Mouse (Mus musculus) lung, adult 2 months (tissue): Measurements from ENCODE around the gene Aadac. TPM values are rescaled to one million over a fixed set of nuclear protein-coding genes. Genes with fewer than 3 reads are reported as not detected.

Source experiments
- DNase-seq: peaks from one replicate; pipeline ENCODE4 v3.0.0; 2022
- H3K4me1 ChIP-seq: fragments of 200-500 bp; 2 replicates; pipeline ENCODE4 v1.6.1; 2011; ENCODE audit warnings: low read length; ENCODE audit not compliant: control insufficient read depth, insufficient read depth
- H3K4me3 ChIP-seq: fragments of 200-500 bp; replicated peaks from 2 replicates; pipeline ENCODE3; 2011; ENCODE audit warnings: low read depth, mild to moderate bottlenecking, control low read depth, low read length; ENCODE audit errors: extremely low read depth
- CTCF ChIP-seq: fragments of 200-500 bp; IDR thresholded peaks from 2 replicates; pipeline ENCODE4 v1.5.1; 2011; ENCODE audit warnings: mild to moderate bottlenecking, low read length, control low read depth; ENCODE audit not compliant: insufficient read depth
- POLR2A ChIP-seq: fragments of 200-500 bp; IDR thresholded peaks from 2 replicates; pipeline ENCODE4 v1.6.1; 2011; ENCODE audit warnings: low read depth, mild to moderate bottlenecking, control low read depth, low read length, borderline replicate concordance; ENCODE audit errors: extremely low read depth
- WGBS: fragments of 180-500 bp; shearing (Covaris S2); methylation state at CpG from one replicate; pipeline ENCODE4 v1.1.7; 2018; 5-methylcytosine and 5-hydroxymethylcytosine counted together
- polyA plus RNA-seq: library from polyadenylated mRNA; depleted of rRNA; stranded (reverse); fragments of >200 nt; gene quantifications from 2 replicates; pipeline ENCODE4 v1.2.3, GENCODE M21; 2012; rRNA removed

Aadac gene
- polyA plus RNA-seq: 0.11 and 0.50 TPM in 2 replicates

DNA sequence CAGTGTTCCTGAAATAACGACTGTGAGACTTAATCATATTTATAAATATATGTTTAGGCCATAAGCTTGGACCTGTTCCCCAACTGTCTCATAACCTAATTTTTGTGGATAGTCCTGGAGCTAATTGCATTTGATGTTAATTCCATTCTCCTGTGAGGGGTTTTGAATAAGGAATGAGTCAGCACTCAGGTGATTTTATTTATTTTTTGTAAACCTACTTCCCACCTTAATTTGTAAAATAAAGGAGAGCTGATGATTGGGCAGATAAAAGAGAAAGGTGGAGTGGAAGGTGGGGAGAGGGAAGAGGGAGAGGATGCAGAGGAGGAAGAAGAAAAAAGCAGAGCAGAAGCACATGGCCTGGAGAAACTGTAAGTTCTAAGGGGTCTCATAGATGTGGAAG, at the start of gene Aadac:
Gene Aadac (plus strand): TSS at position 301 of the 400 bp plus-strand sequence.
- TF ChIP-seq CTCF (no peak), POLR2A (no peak)
- no peaks in the 10 kb centered on the region for H3K4me1 ChIP-seq
- DNase-seq: no peak
- H3K4me3 ChIP-seq: no peak within 1 kb of the TSS
- WGBS: 72% methylated on average over 1 of the region's 1 CpGs

DNA sequence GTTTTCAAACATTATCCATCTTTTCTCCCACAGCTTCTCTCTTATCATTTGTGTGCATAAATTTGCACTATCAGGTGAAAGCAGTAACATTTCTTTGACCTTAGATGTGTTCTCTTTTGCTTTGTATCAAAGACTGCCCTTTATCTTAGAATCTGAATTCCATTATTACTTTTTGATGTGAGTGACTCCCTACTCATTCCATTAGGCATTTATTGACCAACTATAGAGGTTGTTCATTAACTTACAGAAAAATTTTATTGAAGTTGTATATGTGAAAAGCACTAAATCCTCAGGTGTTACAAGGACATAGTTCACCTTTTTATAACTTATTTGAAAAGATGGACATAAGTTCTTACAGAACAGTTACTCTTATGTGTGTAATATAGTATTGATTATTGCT, 21.9 kb upstream of the Aadac start:
- DNase-seq: no peak
- no peak overlapping the region for H3K4me3 ChIP-seq
- H3K4me1 ChIP-seq: no peaks in the 10 kb centered on the region
- TF ChIP-seq POLR2A (no peak), CTCF (no peak)

DNA sequence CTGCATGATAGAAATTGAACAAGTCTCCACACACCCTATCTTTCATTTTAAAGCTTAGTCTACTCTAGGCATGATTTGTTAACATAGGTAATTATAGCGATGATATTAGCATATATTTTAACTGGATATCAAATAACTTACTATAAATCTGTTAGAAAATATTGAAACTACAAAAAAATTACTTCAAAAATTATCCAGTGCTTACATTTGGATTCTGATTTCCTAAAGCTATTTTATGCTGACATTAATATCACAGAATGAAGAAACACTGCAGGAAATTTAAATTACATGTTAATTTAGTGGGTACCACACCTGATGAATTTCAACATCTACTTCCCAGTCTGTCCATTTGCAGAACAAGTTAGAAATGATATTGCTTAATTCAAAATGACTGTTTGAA, 19.1 kb upstream of the Aadac start, which contains the start of gene Aadacl2:
Gene Aadacl2 (plus strand): TSS at position 301 of the 400 bp plus-strand sequence.
- DNase-seq: no peak
- Histone ChIP-seq H3K4me1 (no peaks in the 10 kb centered on the region), H3K4me3 (no peak within 1 kb of the TSS)
- TF ChIP-seq POLR2A (no peak), CTCF (no peak)
- 77% methylated on average over 1 of the region's 1 CpGs for WGBS

DNA sequence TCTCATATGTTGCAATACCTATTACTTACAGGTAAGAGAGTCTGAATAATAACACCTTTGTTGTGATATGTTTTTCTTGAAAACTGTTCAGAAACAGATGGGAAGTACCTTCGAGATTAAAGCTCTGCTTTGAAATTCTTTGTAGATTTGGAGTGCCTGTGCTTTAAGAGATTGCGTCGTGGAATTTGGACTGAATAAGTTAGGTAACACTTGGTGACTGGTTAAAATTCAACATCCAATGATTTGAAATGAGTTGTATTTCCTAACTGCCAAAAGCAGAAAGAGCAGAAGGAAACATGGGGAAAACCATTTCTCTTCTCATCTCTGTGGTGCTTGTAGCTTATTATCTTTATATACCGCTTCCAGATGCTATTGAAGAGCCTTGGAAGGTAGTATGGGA, 6.0 kb downstream of the Aadac start:
- WGBS: 68% methylated on average over 4 of the region's 4 CpGs
- H3K4me1 ChIP-seq: no peaks in the 10 kb centered on the region
- no peak for DNase-seq
- H3K4me3 ChIP-seq: no peak overlapping the region
- no peak for TF ChIP-seq POLR2A
- TF ChIP-seq CTCF: no peak

DNA sequence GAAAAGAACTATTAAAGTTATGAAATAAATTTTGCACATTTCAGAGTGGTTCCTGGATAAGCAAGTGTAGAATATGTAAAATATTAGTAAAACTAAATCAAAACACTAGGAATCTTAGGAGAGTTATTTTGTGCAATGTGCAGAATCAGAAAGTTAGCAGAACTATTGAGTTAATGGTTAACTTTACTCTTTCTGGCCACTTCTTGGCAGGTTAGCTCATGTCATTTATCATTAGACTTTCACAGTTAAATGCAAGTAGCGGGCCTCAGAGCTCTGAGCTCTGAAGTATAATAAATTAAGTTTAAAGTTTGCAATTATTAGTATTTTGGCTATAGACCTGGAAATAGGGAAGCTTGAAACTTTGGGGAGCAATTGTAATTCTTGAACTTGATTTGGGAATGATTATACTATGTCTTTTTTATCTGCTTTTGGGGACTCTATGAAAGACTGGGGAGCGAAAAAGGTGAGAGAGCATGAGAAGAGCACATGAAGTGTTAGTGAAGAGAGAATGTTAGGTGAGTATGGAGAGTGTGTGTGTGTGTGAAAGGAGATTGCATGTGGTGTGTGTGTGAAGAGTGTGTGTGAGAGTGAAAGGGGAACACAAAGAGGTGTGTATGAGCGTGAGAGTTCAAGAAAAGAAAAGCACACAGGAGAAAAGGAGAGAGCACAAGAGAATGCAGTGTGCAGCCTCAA, 20.9 kb downstream of the Aadac start:
- H3K4me3 ChIP-seq: no peak overlapping the region
- TF ChIP-seq POLR2A (no peak), CTCF (no peak)
- no peaks in the 10 kb centered on the region for H3K4me1 ChIP-seq
- WGBS: 79% methylated on average over 3 of the region's 3 CpGs
- no peak for DNase-seq

DNA sequence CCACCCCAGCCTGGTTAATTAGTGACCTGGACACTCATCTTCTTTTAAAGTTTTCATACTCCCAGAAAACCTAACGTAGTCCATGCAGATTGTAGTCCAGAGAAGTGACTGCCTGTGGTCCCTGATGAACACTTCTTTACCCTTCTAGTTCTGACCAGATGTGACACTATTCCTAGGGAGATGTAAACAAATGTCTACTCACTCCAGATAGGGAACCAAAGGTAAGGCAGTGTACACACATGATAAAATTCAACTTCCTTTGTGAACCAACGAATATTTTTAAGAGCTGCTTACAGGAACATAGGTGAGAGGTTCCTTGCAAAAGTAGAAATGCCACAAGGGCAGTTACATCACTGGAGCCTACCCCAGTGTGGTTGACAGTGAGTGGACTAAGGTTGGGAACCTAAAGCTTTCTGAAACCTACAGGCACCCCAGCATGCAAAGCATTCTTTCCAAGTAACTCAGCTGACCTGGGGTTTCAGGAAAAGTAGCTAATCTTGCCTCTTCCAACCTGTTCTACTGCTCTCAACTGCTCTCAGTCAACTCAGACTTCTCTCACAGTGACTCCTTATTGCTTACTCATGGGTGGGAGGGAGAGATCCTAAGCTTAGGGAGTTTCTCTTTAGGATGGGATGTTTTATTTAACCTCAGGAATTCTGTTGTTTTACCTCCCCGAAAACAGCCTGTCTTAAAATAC, 27.9 kb downstream of the Aadac start:
- no peak for DNase-seq
- no peak overlapping the region for H3K4me3 ChIP-seq
- WGBS: 54% methylated on average over 3 of the region's 3 CpGs
- no peaks in the 10 kb centered on the region for H3K4me1 ChIP-seq
- TF ChIP-seq POLR2A (no peak), CTCF (no peak)

DNA sequence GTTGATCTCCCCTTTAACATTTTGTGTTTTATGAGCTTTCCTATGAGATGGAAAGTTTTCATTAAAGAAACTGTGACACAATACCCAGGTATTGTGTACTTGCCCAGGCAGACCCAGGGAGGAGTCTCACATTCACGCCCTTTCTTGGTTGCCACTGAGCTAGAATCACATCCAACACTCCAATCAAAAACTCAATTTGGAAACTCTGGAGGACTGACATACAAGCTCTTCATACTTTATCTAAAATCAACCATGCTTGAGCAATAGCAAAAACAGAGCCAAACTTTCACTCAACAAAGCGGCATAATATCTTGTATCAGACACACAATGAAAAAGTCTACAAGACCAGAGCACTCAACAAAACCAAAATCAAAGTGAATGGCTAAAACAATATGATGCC, 28.4 kb downstream of the Aadac start:
- 49% methylated on average over 2 of the region's 2 CpGs for WGBS
- Histone ChIP-seq H3K4me1 (no peaks in the 10 kb centered on the region), H3K4me3 (no peak overlapping the region)
- no peak for DNase-seq
- TF ChIP-seq CTCF (no peak), POLR2A (no peak)

DNA sequence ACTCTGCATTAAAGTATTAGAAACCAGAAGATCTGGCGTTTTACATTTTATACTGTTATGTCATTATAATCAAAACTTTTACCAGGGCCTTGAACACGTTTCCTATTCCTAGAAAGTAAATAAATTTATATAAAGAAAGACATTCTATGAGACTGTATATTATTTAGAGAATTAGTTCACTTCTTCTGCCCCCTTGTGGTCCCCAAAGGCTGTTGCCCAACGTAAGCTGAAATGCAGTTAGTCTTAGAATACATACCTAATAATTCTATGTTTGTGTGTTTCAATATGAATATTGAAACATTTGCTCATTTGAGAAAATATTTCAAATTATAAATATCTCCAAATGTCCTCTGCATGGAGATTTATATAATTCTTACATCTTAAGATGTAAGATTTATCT, 30.9 kb downstream of the Aadac start:
- no peak for DNase-seq
- H3K4me3 ChIP-seq: no peak overlapping the region
- TF ChIP-seq CTCF: no peak
- TF ChIP-seq POLR2A: no peak
- whole genome bisulfite sequencing: 30% methylated on average over 3 of the region's 3 CpGs
- no peaks in the 10 kb centered on the region for H3K4me1 ChIP-seq

DNA sequence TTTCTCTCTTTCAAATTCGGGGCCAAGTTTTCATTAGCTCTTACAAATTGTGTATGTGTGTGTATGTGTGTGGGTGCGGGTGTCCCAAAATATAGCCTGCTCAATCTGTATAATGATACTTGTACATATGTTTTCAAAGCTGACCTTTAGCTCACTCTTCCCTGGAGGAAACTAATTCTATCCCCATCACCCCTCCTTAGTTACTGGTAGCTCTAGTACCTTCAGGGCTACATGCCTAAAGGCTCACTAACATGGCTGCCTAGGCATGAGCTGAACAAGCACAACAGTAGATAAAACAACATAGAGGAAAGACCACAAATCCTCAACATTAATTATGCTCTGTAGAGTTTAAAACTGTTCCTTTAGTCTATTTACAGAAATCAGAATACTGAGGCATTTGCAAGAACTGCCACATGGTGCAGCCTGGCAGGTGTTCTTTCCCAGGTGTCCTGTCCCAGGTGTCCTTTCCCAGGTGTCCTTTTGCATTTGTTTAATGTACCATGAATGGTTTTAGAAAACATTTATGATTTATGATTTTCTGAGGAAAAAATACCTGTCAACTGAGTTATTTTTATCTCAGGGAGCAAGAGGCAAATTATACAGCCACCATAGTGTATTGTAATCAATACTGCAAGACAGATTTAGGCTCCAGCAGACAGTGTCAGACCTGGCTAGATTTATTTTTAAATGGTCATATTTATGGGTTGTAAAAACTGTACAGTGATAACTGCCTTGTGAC, 31.7 kb downstream of the Aadac start:
- no peak overlapping the region for H3K4me3 ChIP-seq
- no peak for TF ChIP-seq POLR2A
- TF ChIP-seq CTCF: no peak
- WGBS: 74% methylated on average over 2 of the region's 2 CpGs
- DNase-seq: no peak
- no peaks in the 10 kb centered on the region for H3K4me1 ChIP-seq
